Comparison of ENCODE assay signal across 13 mouse cellular contexts in the genomic region with DNA sequence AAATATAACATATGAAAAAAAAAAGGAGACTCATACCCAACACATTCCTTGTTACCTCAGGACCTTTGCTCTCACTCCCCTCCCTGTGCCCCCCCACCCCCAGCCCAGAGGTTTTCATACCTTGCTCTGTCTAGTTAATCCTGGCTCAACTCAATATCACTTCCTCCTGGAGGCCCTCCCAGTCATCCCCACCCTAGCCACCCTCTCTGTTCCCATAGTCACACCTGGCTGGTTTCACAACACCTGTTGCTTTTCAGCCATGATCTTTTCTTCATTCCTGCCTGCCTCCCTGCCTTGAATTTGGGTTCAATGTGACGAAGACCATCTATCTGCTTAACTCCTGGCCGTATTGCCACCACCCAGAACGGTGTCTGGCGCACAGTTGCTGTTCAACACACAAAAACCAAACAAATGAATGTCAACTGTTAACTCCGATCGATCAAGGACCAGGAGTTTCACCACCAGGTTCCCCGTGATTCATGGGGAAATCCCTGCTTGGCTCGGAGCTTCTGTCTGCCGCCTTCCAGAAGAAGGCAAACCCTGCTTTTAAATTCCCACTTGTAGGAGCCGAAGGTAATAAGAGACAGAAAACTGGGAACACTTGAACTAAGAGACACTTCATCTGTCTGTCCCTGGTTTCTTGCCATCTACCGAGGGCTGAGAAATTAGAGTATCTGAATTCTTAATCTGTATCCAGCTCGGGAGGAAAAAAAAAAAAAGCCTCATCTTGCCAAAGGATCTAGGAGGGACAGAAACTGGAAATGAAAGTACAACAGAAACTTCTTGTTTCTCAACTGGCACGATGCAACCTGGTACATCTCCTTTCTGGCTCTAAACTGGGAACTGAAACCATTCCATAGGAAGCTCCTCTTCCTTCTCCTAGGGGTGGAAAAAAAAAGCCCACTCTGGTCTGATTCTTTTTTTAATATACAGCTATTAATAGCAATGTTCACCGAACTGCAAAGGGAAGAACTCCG. TPM values are rescaled to one million over a fixed set of nuclear protein-coding genes. Genes with fewer than 3 reads are reported as not detected.
DNase-seq lines count a peak whose midpoint lies in the region; ATAC-seq and TF ChIP-seq lines count a peak whose summit lies in the region.
"Had no signal": no experiment of that assay in that cellular context is flagged by ENCODE, and none has a peak within 500 bp of the region (broad histone marks: within the 10 kb centered on the region; RNA-seq: fewer than 3 reads in every experiment).

No protein-coding gene starts in this region.

- no peak overlapping the region for H3K9ac ChIP-seq in liver, embryonic 12.5 days
- H3K9ac ChIP-seq in liver, embryonic 11.5 days (ENCODE audit: low read depth, low read length), result no peak overlapping the region
- no peak overlapping the region for H3K9ac ChIP-seq in intestine, embryonic 16.5 days (ENCODE audit: low read depth, low read length)
- H3K9ac ChIP-seq in neural tube, embryonic 15.5 days (replicated peaks), result no peak overlapping the region

- TF ChIP-seq CTCF in gastrocnemius, adult 2 months (IDR thresholded peaks at IDR 0.05), result no peak
- no peak for TF ChIP-seq CTCF in small intestine, adult 2 months (IDR thresholded peaks at IDR 0.05; ENCODE audit: extremely low read depth, insufficient read length, insufficient replicate concordance, low read depth, low read length)

- H3K4me2 ChIP-seq in liver, embryonic 12.5 days, result peak overlapping the region; percentile 5; the same call in 1 of the 2 replicates
- no peak overlapping the region for H3K4me2 ChIP-seq in liver, embryonic 11.5 days
- peak overlapping the region; percentile 15; the same call in 1 of the 2 replicates for H3K4me2 ChIP-seq in intestine, embryonic 16.5 days (ENCODE audit: low read depth, low read length)
- no peak overlapping the region for H3K4me2 ChIP-seq in neural tube, embryonic 15.5 days

- H3K9me3 ChIP-seq in liver, embryonic 12.5 days (replicated peaks), result no peaks in the 10 kb centered on the region
- H3K9me3 ChIP-seq in liver, embryonic 11.5 days (ENCODE audit: control insufficient read depth, low read length), result no peaks in the 10 kb centered on the region
- no peaks in the 10 kb centered on the region for H3K9me3 ChIP-seq in intestine, embryonic 16.5 days (ENCODE audit: control insufficient read depth, low read length)
- H3K9me3 ChIP-seq in neural tube, embryonic 15.5 days (replicated peaks), result no peaks in the 10 kb centered on the region

- WGBS in liver, embryonic 12.5 days (ENCODE audit: insufficient replicate concordance), result 56% methylated on average over 15 of the region's 15 CpGs
- 72% methylated on average over 15 of the region's 15 CpGs for whole genome bisulfite sequencing in liver, embryonic 11.5 days
- WGBS in intestine, embryonic 16.5 days, result 59% methylated on average over 15 of the region's 15 CpGs
- WGBS in small intestine, adult 2 months, result 17% methylated on average over 15 of the region's 15 CpGs
- 90% methylated on average over 15 of the region's 15 CpGs for WGBS in neural tube, embryonic 15.5 days

- TF ChIP-seq POLR2A in small intestine, adult 2 months (IDR thresholded peaks at IDR 0.05; ENCODE audit: low read depth, low read length), result no peak

- peak overlapping the region; percentile 41 for H3K27ac ChIP-seq in gastrocnemius, adult 2 months
- H3K27ac ChIP-seq in liver, embryonic 12.5 days, result no peak overlapping the region
- no peak overlapping the region for H3K27ac ChIP-seq in liver, embryonic 11.5 days (ENCODE audit: low read depth, low read length)
- peak overlapping the region; percentile 55 for H3K27ac ChIP-seq in intestine, embryonic 16.5 days (ENCODE audit: low read length)
- H3K27ac ChIP-seq in small intestine, adult 2 months (ENCODE audit: insufficient read depth, low read depth, low read length), result peak overlapping the region; percentile 82
- H3K27ac ChIP-seq in neural tube, embryonic 15.5 days (replicated peaks), result no peak overlapping the region

- peak overlapping the region; percentile 66 for H3K4me3 ChIP-seq in gastrocnemius, adult 2 months
- H3K4me3 ChIP-seq in liver, embryonic 12.5 days, result no peak overlapping the region
- H3K4me3 ChIP-seq in liver, embryonic 11.5 days (ENCODE audit: low read depth, low read length), result no peak overlapping the region
- no peak overlapping the region for H3K4me3 ChIP-seq in intestine, embryonic 16.5 days (ENCODE audit: low read length)
- H3K4me3 ChIP-seq in small intestine, adult 2 months (ENCODE audit: low read depth, low read length), result peak overlapping the region; percentile 35
- no peak overlapping the region for H3K4me3 ChIP-seq in neural tube, embryonic 15.5 days (replicated peaks)
- H3K4me3 ChIP-seq: erythroblast, embryonic 14.5 days had no signal

- ATAC-seq in liver, embryonic 12.5 days, result no peak
- ATAC-seq in liver, embryonic 11.5 days (replicated peaks; ENCODE audit: low FRiP score), result no peak
- peak; percentile 89 for ATAC-seq in intestine, embryonic 16.5 days
- no peak for ATAC-seq in neural tube, embryonic 15.5 days (ENCODE audit: low FRiP score)

- intact Hi-C loops in gastrocnemius, adult 2 months (cut with DNase I), result no loop called here

- no peaks in the 10 kb centered on the region for H3K36me3 ChIP-seq in liver, embryonic 12.5 days
- H3K36me3 ChIP-seq in liver, embryonic 11.5 days (ENCODE audit: control insufficient read depth, insufficient read depth, low read length), result no peaks in the 10 kb centered on the region
- H3K36me3 ChIP-seq in intestine, embryonic 16.5 days (ENCODE audit: control insufficient read depth, insufficient read depth, low read length), result no peaks in the 10 kb centered on the region
- H3K36me3 ChIP-seq in small intestine, adult 2 months (ENCODE audit: control insufficient read depth, insufficient read depth, low read length), result no peaks in the 10 kb centered on the region
- H3K36me3 ChIP-seq in neural tube, embryonic 15.5 days, result no peaks in the 10 kb centered on the region

- no peak for DNase-seq in gastrocnemius, adult 2 months
- no peak for DNase-seq in gastrocnemius, adult 8-10 months (ENCODE audit: low spot score in 2 of 2)
- no peak for DNase-seq in liver, embryonic 11.5 days (ENCODE audit: low spot score)
- no peak for DNase-seq in spleen, postnatal 14 days (ENCODE audit: low spot score in 2 of 2)
- DNase-seq: adrenal gland, postnatal 25 days; cerebellum, postnatal 25 days; kidney, adult 18-20 months had no signal

- no peaks in the 10 kb centered on the region for H3K27me3 ChIP-seq in liver, embryonic 12.5 days (replicated peaks)
- H3K27me3 ChIP-seq in liver, embryonic 11.5 days (replicated peaks; ENCODE audit: control insufficient read depth, insufficient read depth, low read length), result no peaks in the 10 kb centered on the region
- H3K27me3 ChIP-seq in intestine, embryonic 16.5 days (replicated peaks; ENCODE audit: control insufficient read depth, insufficient read depth, low read length), result no peaks in the 10 kb centered on the region
- no peaks in the 10 kb centered on the region for H3K27me3 ChIP-seq in small intestine, adult 2 months (ENCODE audit: control insufficient read depth, insufficient read depth, low read length)
- no peaks in the 10 kb centered on the region for H3K27me3 ChIP-seq in neural tube, embryonic 15.5 days (replicated peaks)

- peaks cover 4% of the 10 kb centered on the region for H3K4me1 ChIP-seq in liver, embryonic 12.5 days
- H3K4me1 ChIP-seq in liver, embryonic 11.5 days (replicated peaks; ENCODE audit: control insufficient read depth, insufficient read depth, low read length), result no peaks in the 10 kb centered on the region
- H3K4me1 ChIP-seq in intestine, embryonic 16.5 days (ENCODE audit: control insufficient read depth, insufficient read depth, low read length), result no peaks in the 10 kb centered on the region
- peaks cover 3% of the 10 kb centered on the region; the same call in 1 of the 2 replicates for H3K4me1 ChIP-seq in small intestine, adult 2 months (ENCODE audit: control insufficient read depth, insufficient read depth, insufficient read length, low read length)
- H3K4me1 ChIP-seq in neural tube, embryonic 15.5 days, result no peaks in the 10 kb centered on the region

RNA-seq across cellular contexts. Expression of gene Hcar2, which starts 2.6 kb away (rescaled TPM):
- not detected for total RNA-seq in gastrocnemius, adult 2 months (2021)
- under 1 TPM in 2 of 4 experiments, not detected in 2; 0.13 to 0.25 TPM for total RNA-seq in gastrocnemius, adult 8-10 months (2022)
- 0.17 and 0.18 TPM in 2 replicates for polyA plus RNA-seq in liver, embryonic 12.5 days (2016; fragmentation: Nextera tagmentation; extraction: Ambion mirVana)
- polyA plus RNA-seq in liver, embryonic 11.5 days (2014; fragmentation: Nextera tagmentation; extraction: Ambion mirVana), result not detected in 2 replicates
- polyA plus RNA-seq in intestine, embryonic 16.5 days (2015; fragmentation: Nextera tagmentation; extraction: Ambion mirVana), result 0.11 TPM in 1 of 2 replicates, not detected in the other
- polyA plus RNA-seq in small intestine, adult 2 months (2012; rRNA removed), result 0.30 and 0.65 TPM in 2 replicates
- polyA plus RNA-seq in neural tube, embryonic 15.5 days (2015; fragmentation: Nextera tagmentation; extraction: Ambion mirVana), result 0.13 TPM in 1 of 2 replicates, not detected in the other
- polyA plus RNA-seq: erythroblast, embryonic 14.5 days; limb, embryonic 11.5 days had no signal

RNA-seq across cellular contexts. Expression of gene Hcar1, which starts 17.2 kb away (rescaled TPM):
- total RNA-seq in gastrocnemius, adult 2 months (2021), result under 1 TPM; 0.08 to 0.17 TPM
- under 1 TPM; 0.12 to 0.72 (median 0.32) TPM for total RNA-seq in gastrocnemius, adult 8-10 months (2022)
- polyA plus RNA-seq in liver, embryonic 12.5 days (2016; fragmentation: Nextera tagmentation; extraction: Ambion mirVana), result 0.20 and 0.27 TPM in 2 replicates
- 0.10 and 0.19 TPM in 2 replicates for polyA plus RNA-seq in liver, embryonic 11.5 days (2014; fragmentation: Nextera tagmentation; extraction: Ambion mirVana)
- polyA plus RNA-seq in intestine, embryonic 16.5 days (2015; fragmentation: Nextera tagmentation; extraction: Ambion mirVana), result 3.2 and 3.4 TPM in 2 replicates
- polyA plus RNA-seq in small intestine, adult 2 months (2012; rRNA removed), result 1.2 and 3.9 TPM in 2 replicates
- 0.49 and 0.65 TPM in 2 replicates for polyA plus RNA-seq in neural tube, embryonic 15.5 days (2015; fragmentation: Nextera tagmentation; extraction: Ambion mirVana)
- polyA plus RNA-seq: erythroblast, embryonic 14.5 days had no signal

RNA-seq across cellular contexts. Expression of gene Denr, which starts 44.3 kb away (rescaled TPM):
- total RNA-seq in gastrocnemius, adult 2 months (2021), result 10 to 100 TPM; 40.1 to 49.3 TPM
- 10 to 100 TPM; 49.2 to 59.2 (median 52.6) TPM for total RNA-seq in gastrocnemius, adult 8-10 months (2022)
- polyA plus RNA-seq in liver, embryonic 12.5 days (2016; fragmentation: Nextera tagmentation; extraction: Ambion mirVana), result 97.4 and 98.3 TPM in 2 replicates
- polyA plus RNA-seq in liver, embryonic 11.5 days (2014; fragmentation: Nextera tagmentation; extraction: Ambion mirVana), result 153 and 156 TPM in 2 replicates
- 96.2 and 115 TPM in 2 replicates for polyA plus RNA-seq in intestine, embryonic 16.5 days (2015; fragmentation: Nextera tagmentation; extraction: Ambion mirVana)
- polyA plus RNA-seq in small intestine, adult 2 months (2012; rRNA removed), result 1.4 and 2.4 TPM in 2 replicates
- polyA plus RNA-seq in neural tube, embryonic 15.5 days (2015; fragmentation: Nextera tagmentation; extraction: Ambion mirVana), result 120 and 123 TPM in 2 replicates

Comparison
In these comparisons a context has a peak if more than half of its experiments do, and no peak if none do; other contexts are left out.
1. H3K4me2 ChIP-seq: peak in liver, embryonic 12.5 days (single experiment) and intestine, embryonic 16.5 days (single experiment); none in liver, embryonic 11.5 days (single experiment) and neural tube, embryonic 15.5 days (single experiment).
2. H3K27ac ChIP-seq: peak in gastrocnemius, adult 2 months (single experiment), intestine, embryonic 16.5 days (single experiment) and small intestine, adult 2 months (single experiment); none in liver, embryonic 12.5 days (single experiment), liver, embryonic 11.5 days (single experiment) and neural tube, embryonic 15.5 days (single experiment).
3. H3K4me3 ChIP-seq: peak in gastrocnemius, adult 2 months (single experiment) and small intestine, adult 2 months (single experiment); none in liver, embryonic 12.5 days (single experiment), liver, embryonic 11.5 days (single experiment), intestine, embryonic 16.5 days (single experiment) and neural tube, embryonic 15.5 days (single experiment).
4. RNA of gene Denr, which starts 44.3 kb away (polyA plus RNA-seq): 153 to 156 TPM in liver, embryonic 11.5 days, 120 to 123 TPM in neural tube, embryonic 15.5 days, 96.2 to 115 TPM in intestine, embryonic 16.5 days and 97.4 to 98.3 TPM in liver, embryonic 12.5 days; 1.4 to 2.4 TPM in small intestine, adult 2 months; every median in the first group is over 10 times any median in the second.